Mouse (Mus musculus) kidney, postnatal 4 days (tissue): Measurements from ENCODE around the gene Alad.

ENCODE experiments used
- DNase-seq, 2 experiments: peaks; one replicate each; pipeline ENCODE4 v3.0.0; 2021; ENCODE audit warnings: mixed read lengths in 2 of 2

Gene Alad

DNA sequence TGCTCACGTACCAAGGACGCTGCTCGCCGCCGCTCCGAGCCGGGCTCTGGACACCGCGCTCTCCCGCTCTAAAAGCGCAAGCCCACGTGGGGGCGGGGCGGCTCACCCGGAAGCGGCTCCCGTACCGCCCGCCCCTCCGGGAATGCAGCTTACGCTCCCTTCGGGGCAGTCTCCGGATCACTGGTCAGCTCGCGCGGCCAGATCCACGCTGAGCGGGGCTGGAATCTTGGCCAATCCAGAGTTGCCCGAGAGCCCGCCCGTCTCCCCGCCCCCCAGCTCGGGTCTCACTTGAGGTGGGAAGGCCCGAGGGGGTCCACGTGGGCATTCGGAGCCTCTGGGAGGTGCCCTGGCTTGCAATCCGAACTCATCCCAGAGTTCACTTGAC lies at the start of gene Alad:
Gene Alad (minus strand): TSS at position 70 of the 385 bp plus-strand sequence.
- peak; percentile 92 to 95 for DNase-seq

DNA sequence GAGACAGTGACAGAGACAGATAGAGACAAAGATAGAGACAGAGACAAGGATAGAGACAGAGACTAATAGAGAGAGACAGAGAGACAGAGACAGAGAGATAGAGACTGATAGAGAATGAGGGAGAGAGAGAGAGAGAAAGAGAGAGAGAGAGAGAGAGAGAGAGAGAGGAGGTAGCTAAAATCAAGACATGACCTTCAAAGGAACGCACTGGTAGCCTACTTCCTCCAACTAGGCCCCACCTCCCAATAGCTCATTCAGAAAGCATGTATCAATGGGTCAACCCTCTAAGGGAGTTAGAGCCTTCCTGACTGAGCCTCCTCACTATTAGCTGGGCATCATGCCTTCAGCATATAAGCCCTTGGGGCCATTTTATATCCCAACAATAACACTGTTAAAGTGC lies 48.6 kb upstream of the Alad start:
- DNase-seq = no peak

DNA sequence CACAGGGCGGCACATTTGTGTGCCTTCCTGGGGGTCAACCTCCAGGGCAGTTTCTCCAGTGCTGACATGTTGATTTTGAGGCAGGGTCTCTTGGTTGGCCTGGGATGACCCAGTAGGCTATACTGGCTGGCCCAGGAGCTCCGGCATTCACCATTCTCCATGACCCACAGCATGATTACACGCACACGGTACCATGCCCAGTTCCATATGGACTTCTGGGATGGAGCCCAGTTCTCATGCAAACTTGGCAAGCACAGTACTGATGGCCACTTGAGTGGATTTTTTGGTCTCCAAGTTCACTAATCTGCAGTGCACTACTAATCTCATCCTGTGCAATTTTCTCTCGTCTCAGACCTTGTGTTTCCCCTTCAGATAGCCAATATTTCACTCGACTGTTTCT lies 48.0 kb upstream of the Alad start:
- no peak for DNase-seq

DNA sequence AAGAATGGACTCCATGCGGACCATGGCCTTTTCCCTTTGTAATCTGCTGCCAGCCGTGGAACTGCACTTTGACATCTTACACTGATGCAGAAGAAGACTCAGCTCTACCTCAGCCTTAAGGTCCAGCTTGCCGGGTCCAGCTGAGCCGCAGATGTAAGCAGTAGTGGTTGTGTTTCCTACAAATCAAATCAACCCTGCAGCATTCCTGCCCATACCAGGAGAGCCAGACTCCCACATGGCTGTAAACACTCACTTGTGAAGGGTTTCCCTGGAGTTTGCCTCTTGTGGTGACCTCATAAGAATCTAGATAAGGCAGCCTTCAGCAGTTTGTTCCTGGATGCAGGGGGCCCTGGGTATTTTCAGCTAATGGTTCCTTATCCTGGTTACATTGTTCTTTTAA lies 46.8 kb upstream of the Alad start:
- no peak for DNase-seq

DNA sequence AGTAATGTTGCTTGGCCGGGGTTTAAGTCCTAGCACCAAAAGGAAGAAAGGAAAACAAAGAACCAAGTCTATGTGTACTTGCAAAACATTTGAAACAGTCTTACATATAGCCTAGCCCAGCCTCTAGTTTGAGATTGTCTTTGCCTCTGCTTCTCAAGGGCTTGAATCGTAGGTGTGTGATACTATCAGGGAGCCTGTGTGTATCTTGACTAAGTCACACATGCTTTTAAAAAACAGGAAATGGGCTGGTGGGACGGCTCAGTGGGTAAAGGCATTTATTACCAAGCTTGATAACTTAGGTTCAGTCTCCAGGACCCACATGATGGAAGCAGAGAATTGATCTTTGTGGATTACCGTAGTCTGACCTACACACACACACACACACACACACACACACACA lies 42.3 kb upstream of the Alad start:
- no peak for DNase-seq

DNA sequence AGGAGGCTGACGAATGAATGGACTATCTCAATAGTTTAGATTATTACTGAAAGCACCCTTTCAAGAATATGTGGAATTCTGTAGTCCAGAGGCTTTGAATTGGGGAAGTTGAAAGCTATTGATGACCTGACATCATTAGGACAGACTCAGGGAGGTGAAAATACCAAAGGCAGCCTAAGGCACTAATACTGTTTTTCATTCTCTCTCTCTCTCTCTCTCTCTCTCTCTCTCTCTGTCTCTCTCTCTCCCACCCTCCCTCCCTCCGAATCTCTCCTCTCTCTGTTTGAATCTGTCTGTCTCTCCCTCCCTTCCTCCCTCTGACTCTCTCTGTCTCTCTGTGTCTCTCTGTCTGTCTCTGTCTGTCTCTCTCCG lies 41.9 kb upstream of the Alad start:
- no peak for DNase-seq

DNA sequence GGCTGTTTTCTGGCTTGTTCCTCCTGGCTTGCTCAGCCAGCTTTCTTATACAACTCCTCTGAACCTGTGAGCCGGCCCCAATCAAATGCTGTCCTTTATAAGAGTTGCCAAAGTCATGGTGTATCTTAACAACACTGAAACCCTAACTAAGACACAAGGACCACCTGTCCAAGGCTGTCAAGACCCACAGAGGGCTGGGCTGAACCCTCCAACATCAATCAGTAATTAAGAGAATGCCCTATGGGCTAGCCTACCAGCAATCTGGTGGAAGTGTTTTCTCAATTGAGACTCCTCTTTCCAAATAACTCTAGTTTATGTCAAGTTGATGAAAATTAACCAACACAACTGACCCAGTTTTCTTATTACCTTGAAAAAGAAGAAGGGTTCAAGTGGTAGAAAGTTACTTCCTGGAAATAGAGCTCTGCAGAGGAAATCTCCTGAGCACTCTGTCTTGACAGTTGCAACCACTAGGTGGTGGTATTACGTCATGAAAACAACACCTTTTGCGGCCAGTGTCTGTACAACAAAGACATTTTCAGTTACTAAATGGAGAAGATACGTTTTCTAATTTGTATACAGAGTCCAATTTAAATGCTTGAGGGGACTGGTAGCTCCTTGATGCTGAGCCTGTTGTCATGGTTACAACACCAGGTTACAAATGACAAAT lies 41.4 kb upstream of the Alad start:
- DNase-seq = peak; percentile 74 to 83

DNA sequence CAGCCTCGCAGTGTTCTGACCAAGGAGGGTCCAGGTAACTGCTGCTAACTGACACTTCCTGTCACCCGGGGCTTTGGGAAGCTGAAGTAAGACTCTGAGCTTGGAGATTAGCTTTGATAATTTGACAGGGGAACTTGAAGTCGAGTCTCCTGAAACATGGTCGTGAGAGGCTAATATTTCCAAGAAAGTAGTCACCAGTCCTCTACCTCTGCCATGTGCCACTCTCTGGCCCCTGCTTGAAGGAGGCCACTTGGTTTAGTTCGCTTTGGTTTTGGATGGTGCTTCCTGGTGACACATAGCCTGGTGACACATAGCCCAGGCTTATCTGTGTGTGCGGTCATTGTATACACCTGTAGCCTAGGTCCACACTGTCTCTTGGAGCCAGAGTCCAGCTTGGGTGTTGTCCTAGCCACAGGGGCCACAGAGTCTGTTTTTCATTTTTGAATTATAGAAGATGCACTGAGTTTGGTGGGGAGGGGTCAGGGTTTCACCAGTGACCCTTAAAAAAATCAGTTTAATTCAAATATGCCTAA lies 40.1 kb upstream of the Alad start, which contains the start of gene Rgs3:
Gene Rgs3 (plus strand): TSS at position 51 of the 533 bp plus-strand sequence.
- no peak for DNase-seq

DNA sequence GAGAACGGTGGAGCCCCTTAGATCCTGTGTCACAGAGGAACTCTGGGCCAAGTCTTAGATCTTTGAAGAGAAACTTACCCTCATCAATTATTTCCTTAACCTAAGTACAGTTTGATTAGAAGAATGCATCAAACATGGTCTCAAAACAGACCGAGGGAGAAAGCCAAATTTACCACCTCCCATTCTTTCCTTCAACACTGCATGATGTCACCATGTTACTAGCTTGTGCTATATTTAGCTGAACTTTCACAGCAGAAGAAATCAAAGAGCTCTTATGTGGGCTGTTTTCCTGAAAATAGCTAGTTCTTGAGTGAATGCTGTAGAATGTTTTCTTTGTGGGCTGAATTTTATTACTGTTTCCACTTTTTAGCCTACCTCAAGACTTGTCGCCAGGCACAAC lies 37.7 kb upstream of the Alad start:
- no peak for DNase-seq

DNA sequence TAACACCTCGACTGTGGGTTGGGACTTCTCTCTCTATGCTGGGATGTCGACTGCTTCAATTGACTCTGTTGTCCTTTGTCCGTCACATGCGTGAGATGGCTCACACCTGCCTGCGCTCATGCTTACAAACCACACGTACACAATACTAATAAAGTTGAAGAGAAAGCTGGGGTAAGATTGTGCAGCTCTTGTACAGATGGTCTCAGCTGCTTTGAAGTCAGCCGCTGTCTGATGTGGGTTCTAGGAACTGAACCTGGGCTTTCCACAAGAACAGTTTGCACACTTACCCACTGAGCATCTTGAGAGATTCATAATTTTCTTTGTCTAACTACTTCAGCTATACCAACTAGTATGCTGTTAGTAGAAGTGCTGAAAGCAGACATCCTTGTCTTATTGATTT lies 32.2 kb upstream of the Alad start:
- DNase-seq = no peak

DNA sequence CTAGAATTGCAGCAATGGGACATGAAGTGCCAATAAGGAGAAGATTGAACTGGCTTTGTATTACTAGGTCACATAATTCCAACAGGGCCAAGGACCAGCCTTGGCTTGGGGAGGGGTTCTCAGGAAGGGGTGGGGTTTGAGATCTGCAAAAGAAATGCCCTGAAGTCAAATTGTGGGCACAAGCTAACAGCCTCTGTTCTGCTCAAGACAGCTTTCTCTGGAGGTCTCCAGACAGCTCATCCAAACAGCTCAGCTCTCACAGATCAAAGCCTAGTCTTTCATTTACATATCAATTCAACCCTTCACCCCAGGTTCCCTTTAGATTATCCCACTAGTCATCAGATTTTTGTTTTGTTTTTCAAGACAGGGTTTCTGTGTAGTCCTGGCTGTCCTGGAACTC lies 25.1 kb upstream of the Alad start:
- no peak for DNase-seq

DNA sequence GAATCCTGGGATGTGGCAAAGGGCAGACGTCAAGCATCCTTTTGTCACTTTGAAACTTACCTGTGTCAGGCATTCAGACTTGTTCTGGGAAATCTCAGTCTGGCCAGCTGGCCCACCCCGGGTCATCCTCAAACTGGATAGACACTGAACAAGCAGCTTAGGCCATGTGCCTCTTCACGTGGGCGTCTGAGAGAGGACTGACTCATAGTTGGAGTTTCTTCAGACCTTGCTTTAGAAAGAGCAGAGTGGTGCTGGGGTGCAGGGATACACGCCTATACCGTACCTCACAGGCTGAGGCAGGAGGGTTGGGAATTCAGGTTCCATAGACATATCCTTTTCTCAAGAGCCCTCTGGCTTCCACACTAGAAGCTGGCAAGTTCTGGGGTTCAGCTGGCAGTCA lies 24.1 kb upstream of the Alad start:
- DNase-seq = no peak

DNA sequence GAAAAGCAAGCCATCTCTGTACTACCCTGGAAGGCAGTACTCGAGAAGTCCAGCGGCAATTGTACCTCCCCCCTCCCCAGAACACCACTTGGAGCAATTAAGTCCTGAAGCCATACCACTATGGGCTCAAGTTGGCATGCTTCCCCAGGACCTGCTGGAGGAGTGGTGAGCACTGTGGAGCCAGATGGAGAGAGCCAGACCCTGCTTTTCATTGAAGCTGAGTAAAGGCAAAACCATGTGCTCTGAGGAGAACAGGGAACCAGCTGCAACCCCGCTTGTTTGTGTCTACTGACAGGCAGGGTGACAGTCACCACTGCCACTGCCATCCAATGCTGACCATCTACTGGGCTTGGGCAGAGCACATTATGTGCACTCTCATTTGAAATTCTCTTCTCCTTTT lies 22.1 kb upstream of the Alad start:
- no peak for DNase-seq

DNA sequence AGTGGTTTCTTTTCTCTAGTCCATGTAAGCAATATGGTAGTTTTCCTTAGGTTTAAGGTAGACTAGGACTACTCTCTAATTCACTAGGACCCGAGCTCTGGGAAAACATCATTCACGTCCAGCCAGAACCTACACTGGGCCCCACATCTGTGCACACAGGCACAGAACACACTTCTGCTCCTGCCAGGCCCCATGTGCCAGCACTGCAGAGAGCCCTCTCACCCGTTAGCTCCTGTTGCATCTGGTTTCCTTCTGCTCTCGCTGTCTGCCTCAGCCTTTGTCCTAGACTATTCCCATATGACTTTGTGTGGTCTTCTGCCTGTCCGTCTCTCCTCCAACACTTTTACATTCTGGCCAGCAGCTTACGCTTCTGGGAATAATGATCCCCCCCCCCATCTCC lies 14.0 kb upstream of the Alad start:
- no peak for DNase-seq

DNA sequence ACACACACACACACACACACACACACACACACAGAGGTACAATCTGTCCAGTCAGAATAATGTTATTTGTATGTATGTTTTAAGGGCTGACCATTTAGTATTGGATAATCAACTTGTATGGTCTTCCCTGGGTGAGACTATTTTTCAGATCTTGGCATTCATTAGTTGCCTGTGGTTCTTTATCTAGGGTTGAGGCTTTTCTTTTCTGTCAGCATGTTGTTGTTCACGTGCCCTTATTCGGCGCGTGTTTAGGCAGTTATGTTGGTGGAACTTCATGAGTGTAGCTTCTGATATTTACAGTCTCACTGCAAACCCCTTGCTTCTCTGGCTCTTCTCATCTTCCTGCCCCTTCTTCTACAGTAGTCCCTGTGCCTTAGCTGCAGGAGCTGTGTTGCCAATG lies 7.9 kb upstream of the Alad start:
- DNase-seq = no peak

DNA sequence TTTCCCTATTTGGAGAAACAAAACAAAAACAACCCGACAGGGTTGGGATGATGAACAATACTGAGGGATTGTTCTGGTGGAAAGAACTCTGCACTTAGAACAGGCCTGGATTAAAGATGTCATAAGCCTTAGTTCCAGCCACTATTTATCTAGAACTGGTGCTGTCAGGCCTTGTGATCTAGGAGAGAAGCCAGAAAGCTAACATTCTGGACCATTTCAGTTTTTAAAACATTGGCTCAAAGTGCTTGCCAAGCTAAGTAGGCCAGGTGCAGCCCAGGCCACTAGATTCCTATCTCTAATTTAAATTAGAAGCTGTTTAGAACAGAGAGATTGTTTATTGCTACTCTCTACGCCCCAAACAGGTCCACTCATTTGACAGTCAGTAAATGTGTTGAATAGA lies 6.5 kb upstream of the Alad start:
- DNase-seq = no peak

DNA sequence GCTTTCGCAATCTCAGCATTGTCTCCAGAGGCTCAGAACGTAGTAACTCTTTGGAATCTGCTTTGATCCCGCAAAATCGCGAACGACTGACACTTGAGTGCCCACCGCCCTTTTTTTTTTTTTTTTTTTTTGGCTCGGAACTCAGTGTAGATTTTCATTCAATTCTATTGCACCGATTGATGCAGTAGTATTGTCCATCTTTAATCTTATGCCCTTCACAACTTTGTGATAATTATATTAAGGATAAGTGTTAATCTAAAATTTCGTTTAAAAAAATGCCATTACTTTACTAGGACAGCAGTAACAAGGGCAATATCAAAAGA lies 5.7 kb upstream of the Alad start:
- no peak for DNase-seq

DNA sequence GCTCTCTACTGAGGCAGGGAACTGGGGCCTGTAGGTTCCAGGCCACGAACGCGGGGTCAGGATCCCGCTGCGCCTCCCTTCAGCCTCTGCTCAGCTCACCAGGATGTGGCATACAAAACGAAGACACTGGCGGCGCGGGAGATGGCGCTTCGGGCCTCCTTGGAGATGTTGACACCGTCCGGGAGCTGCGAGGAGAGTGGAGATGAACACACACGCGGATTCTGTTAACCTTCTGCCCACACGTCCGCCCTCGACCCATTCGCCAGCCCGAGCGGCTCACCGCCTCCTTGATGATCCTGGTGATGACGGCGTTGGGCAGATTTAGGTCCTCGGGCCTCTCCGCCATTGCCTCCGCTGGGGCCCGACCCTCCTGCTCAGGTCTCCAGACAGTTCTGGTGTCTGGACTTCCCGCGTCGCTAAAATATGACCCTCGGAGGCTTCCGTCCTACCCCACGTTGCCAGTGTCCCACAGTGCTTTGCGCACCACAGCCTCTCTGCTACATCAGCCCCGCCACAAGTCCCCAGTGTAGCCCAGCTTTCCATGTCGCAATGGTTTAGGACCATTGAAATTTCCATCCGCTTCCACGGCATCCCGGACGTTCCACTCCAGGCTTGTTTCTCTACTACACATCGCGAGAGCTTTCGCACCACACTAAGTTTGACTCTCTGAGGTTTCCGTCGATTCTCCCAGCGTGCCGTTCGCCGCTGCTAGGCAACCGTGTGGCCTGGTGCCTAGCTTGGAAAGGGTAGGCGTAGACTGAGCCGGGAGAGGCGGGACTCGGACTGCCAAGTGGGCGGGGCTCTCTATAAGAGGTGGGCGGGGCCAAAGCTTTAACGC lies 5.2 kb upstream of the Alad start, which contains the start of the genes Pole3 and 4933430I17Rik:
Gene Pole3 (minus strand): TSS at position 418 of the 838 bp plus-strand sequence.
Gene 4933430I17Rik (plus strand): TSS at position 719 of the 838 bp plus-strand sequence.
- peak; percentile 97 to 98 for DNase-seq

DNA sequence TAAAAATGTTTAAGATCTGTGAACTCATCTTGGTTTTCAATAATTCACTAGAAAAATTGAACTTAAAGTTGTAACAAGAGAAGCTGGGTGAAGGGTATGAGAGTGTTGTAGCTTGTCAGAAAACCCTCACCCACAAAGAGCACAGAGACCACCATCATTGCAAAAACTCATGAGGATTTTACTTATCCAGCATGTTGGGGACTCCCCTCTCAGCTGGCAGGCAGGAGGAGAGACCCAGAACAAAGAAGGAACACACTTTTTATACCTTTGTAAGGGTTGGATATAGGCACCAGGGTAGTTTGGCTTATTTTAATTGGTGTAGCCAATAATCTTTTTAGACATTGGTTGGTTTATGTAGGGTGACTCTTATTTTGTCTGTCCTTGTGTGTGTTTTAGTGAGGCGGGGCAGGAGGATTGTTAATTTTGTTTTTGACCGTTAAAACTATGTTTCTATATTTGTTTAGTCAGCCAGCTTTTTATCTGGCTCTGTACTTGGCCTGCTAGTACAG lies 1.2 kb upstream of the Alad start:
- no peak for DNase-seq

DNA sequence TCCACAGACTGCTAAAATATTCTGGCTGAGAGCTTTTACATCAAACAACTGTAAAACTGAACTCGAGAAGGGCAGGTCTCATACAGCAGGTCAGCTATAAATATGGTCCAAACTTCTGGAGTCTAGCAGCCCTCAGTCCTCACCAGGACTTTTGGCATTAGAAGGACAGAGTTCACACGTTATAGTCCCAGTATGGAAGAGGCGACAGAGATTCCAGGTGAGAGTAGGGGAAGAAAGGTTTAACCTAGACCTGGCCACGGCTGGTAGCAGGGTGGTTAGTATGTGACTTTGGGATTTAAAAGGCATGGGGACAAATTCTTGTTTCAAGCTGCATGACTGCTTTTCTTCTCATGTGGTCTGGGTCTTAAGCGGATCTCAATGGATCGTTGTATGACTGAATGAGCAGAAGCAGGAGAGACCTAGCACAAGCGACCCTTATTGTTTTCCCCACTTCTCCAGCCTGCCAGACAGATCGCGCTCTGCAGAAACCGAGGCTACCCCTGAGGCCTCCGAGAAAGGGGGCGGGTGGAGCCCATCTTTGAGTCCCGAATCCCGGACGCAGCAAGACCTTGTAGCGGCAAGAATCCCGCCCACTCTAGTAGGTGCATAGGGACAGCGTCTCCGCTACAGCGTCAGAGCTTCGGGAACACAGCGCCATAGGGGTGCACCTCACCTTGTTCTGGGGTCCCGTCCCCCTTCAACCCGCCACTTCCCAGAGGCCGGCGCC lies 433 bp downstream of the Alad start:
- DNase-seq = no peak

DNA sequence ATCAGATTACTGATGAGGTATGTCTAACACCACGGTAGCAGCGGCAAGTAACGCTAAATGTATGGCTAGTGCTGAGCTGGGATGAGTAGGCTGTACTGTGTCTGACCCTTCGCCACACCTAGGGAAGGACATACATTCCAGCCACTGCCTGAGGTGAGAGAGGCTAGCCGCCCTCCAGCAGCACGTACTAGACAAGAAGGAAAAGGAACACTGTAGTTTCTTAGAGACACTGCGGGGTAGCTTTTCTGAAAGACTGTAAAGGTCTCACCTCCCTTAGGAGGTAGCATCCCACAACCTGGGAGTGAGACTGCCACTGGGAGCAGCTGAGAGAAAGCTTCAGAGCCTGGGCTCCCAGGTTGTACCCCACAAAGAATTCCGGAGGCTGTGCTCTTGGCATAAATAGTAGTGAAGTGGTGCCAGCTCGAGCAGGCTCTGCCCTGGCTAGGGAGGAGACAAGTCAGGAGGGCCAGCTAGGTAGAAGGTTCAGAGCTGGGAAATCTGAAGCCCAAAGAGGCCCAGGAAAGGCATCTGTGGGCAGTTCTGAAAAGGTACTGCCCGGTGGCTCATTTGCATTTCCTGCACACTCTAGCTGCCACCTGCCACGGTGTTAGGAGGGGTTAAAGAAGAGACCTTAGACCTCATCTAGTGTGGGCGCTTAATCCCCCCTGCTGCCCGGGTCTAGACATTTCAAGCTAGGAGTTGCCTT lies 1.1 kb downstream of the Alad start:
- peak; percentile 36 to 55 for DNase-seq

DNA sequence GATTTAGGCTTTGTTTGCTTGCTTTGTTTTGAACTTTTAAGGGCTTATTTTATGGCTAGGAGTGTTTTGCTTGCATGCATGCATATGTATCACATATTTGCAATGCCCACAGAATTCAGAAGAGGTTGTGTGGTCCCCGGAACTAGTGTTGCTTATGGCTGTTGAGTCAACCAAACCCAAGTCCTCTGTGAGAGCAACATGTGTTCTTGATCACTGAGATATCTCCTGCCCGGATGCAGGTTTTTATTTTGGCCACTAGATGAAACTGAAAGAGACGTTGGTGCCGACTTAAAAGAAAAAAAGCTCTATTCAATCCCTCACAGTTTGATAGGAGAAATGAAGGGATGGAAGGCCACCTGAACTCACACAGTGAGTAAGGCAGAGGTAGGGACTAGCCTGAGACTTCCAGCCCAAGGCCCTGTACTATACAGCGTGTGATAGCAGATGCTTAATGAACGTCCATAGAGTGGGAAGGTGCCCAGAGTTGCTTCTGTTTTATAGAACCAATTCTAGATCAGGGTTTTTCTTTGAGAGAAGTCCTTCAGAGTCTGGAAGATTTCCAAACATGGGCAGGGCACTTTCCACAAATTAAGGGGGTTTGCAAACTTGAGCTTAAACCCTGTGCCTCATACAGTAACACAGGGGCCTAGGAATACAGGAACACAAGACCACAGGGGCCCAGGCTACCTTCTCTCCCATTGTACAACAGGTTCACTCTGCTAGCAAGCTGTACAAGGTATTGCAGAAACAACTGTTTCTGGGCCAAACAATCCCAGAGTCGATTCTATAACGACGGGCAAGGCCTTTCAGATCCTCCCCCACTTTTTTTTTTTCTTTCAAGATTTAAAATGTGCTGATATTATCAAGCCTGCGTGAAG lies 1.9 kb downstream of the Alad start:
- no peak for DNase-seq
